Mouse (Mus musculus) heart, embryonic 15.5 days (tissue): Measurements from ENCODE around the gene Nucb1. TPM values are rescaled to one million over a fixed set of nuclear protein-coding genes. Genes with fewer than 3 reads are reported as not detected.
A peak's percentile ranks its signal among the peaks of the same experiment; 100 is the strongest.

Experiments used
- ATAC-seq: fragments of 200-750 bp; cut with Nextera tagmentation; replicated peaks from 2 replicates; pipeline ENCODE4 v1.8.0; 2017; ENCODE audit warnings: low read depth, moderate TSS enrichment; ENCODE audit not compliant: insufficient number of reproducible peaks, insufficient read depth, low FRiP score
- H3K27ac ChIP-seq: fragments of 300-500 bp; sonication (generic); 2 replicates; pipeline ENCODE4 v1.5.1; 2015; ENCODE audit warnings: mild to moderate bottlenecking, inconsistent platforms
- H3K27me3 ChIP-seq: fragments of 300-500 bp; sonication (generic); 2 replicates; pipeline ENCODE4 v1.6.1; 2015; ENCODE audit warnings: inconsistent platforms
- H3K36me3 ChIP-seq: fragments of 300-500 bp; sonication (generic); 2 replicates; pipeline ENCODE4 v1.6.1; 2015; ENCODE audit warnings: mild to moderate bottlenecking, inconsistent platforms
- H3K4me1 ChIP-seq: fragments of 300-500 bp; sonication (generic); replicated peaks from 2 replicates; pipeline ENCODE4 v1.6.1; 2015; ENCODE audit warnings: inconsistent platforms
- H3K4me2 ChIP-seq: fragments of 300-500 bp; sonication (generic); 2 replicates; pipeline ENCODE4 v1.6.1; 2015; ENCODE audit warnings: inconsistent platforms, mild to moderate bottlenecking, moderate library complexity
- H3K4me3 ChIP-seq: fragments of 300-500 bp; sonication (generic); 2 replicates; pipeline ENCODE4 v1.5.1; 2015; ENCODE audit warnings: mild to moderate bottlenecking, inconsistent platforms
- H3K9ac ChIP-seq: fragments of 300-500 bp; sonication (generic); 2 replicates; pipeline ENCODE4 v1.6.1; 2015; ENCODE audit warnings: mild to moderate bottlenecking, inconsistent platforms
- H3K9me3 ChIP-seq: fragments of 300-500 bp; sonication (generic); replicated peaks from 2 replicates; pipeline ENCODE4 v1.6.1; 2016; ENCODE audit warnings: inconsistent platforms
- WGBS: fragments of 180-500 bp; shearing (Covaris S2); methylation state at CpG from one replicate; pipeline ENCODE4 v1.1.7; 2015; ENCODE audit warnings: mixed read lengths; 5-methylcytosine and 5-hydroxymethylcytosine counted together
- polyA plus RNA-seq: library from polyadenylated mRNA; unstranded; fragments of >200 nt; fragmentation: Nextera tagmentation; extraction: Ambion mirVana; gene quantifications from 2 replicates; pipeline ENCODE4 v1.2.1, GENCODE M21; 2015

Gene Nucb1
- polyA plus RNA-seq, 1 experiment from 2014 or later: 144 TPM

- Histone ChIP-seq H3K27me3 (no peaks in the 10 kb centered on the region), H3K36me3 (peaks cover 9% of the 10 kb centered on the region; the same call in 1 of the 2 replicates), H3K4me3 (peak overlapping the region; percentile 79; the same call in 1 of the 2 replicates), H3K9ac (no peak overlapping the region), H3K4me2 (peak overlapping the region; percentile 85; the same call in 1 of the 2 replicates), H3K27ac (no peak overlapping the region), H3K9me3 (no peaks in the 10 kb centered on the region), H3K4me1 (peaks cover 19% of the 10 kb centered on the region)
- ATAC-seq: no peak
- 79% methylated on average over 6 of the region's 6 CpGs for WGBS
Measured at GRCm38 (mm10) chr7:45508561-45508960, 1.6 kb downstream of the Nucb1 start.

- no peak overlapping the region for H3K27ac ChIP-seq
- no peak overlapping the region for H3K9ac ChIP-seq
- no peak overlapping the region for H3K4me2 ChIP-seq
- H3K27me3 ChIP-seq: no peaks in the 10 kb centered on the region
- no peak for ATAC-seq
- H3K36me3 ChIP-seq: peaks cover 11% of the 10 kb centered on the region
- peaks cover 19% of the 10 kb centered on the region for H3K4me1 ChIP-seq
- WGBS: 79% methylated on average over 6 of the region's 6 CpGs
- H3K9me3 ChIP-seq: no peaks in the 10 kb centered on the region
- no peak overlapping the region for H3K4me3 ChIP-seq
Measured at GRCm38 (mm10) chr7:45507583-45507982, 2.6 kb downstream of the Nucb1 start.

DNA sequence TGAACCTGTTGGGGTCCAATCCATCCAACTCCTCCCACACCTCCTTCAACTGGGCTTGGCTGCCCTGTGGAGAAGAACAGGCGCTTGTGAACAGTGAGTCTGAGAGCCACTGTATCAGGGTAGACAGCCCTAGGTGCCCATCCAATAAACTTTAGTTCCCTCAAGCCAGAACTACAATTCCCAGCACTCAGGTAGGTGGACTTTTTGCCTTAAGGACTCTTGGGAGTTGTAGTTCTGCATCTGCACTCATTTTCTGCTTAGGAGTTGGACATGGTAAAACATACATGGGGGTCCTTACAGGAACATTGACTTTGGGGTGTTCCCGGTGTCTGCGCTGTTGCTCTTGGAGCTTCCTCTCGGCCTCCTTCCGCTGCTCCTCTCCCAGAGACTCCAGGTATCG, 11.8 kb downstream of the Nucb1 start:
- Histone ChIP-seq H3K27me3 (no peaks in the 10 kb centered on the region), H3K4me1 (no peaks in the 10 kb centered on the region), H3K9me3 (no peaks in the 10 kb centered on the region), H3K9ac (no peak overlapping the region), H3K36me3 (peaks cover 63% of the 10 kb centered on the region), H3K27ac (no peak overlapping the region), H3K4me3 (no peak overlapping the region), H3K4me2 (no peak overlapping the region)
- 95% methylated on average over 6 of the region's 6 CpGs for WGBS
- ATAC-seq: no peak

DNA sequence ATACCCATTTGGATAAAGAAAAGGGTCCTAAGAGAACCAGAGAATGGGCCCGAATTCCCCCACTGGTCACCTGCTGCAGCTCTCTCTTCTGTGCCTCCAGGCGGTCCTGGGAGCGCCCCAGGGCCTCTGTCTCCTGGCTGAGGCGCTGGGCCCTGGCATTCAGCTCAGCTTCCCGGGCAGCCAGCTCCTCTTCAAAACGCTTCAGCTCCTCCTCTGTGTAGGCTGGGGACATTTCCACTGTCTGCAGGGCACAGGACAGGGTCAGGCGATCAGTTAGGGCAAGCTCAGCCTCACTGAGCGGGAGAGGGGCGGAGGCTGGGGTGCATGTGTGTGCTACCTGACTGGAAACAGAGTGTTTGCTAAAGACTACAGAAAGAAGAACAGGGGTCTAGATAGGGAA, 15.7 kb downstream of the Nucb1 start:
- no peak for ATAC-seq
- Histone ChIP-seq H3K9me3 (no peaks in the 10 kb centered on the region), H3K4me3 (no peak overlapping the region), H3K27ac (no peak overlapping the region), H3K9ac (no peak overlapping the region), H3K36me3 (peaks cover 55% of the 10 kb centered on the region), H3K4me2 (no peak overlapping the region), H3K27me3 (no peaks in the 10 kb centered on the region), H3K4me1 (0 out of 2 replicates have a peak, but pooled peaks cover 4% of the 10 kb centered on the region)
- 88% methylated on average over 9 of the region's 9 CpGs for WGBS

- no peak overlapping the region for H3K4me3 ChIP-seq
- H3K9me3 ChIP-seq: no peaks in the 10 kb centered on the region
- H3K4me2 ChIP-seq: no peak overlapping the region
- no peak for ATAC-seq
- no peak overlapping the region for H3K9ac ChIP-seq
- WGBS: 83% methylated on average over 5 of the region's 5 CpGs
- peaks cover 14% of the 10 kb centered on the region for H3K4me1 ChIP-seq
- H3K27ac ChIP-seq: no peak overlapping the region
- H3K27me3 ChIP-seq: no peaks in the 10 kb centered on the region
- H3K36me3 ChIP-seq: peaks cover 42% of the 10 kb centered on the region
Measured at GRCm38 (mm10) chr7:45492951-45493350, 17.3 kb downstream of the Nucb1 start.

DNA sequence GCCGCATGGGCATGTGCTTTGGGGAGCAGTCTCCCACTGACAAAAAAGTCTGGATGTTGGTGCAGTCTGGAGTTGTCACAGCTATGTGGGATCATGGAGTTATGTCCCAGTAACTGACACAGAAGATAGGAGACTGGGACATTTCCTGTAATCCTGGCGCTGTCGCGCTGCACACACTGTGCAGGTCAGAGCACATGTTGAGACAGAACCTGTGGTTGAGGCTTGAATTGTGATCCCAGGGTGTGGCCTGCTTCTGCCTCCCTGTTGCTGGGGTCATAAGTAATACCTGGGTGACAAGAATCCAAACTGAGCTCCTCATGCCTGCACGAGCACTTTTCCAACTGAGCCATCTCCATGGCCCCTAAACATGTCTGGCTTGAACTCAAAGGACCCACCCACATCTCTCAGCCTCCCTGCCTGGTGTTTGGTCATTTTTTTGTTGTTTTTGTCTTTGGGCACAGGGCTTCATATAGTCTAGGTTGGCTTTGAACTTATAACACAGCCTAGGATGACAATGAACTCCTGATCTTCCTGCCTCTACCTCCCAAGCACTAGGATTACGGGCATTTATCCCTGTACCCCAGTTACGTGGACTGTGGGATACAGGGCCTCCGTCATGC, 17.9 kb downstream of the Nucb1 start:
- Histone ChIP-seq H3K27ac (no peak overlapping the region), H3K4me1 (peaks cover 14% of the 10 kb centered on the region), H3K36me3 (peaks cover 36% of the 10 kb centered on the region), H3K9ac (no peak overlapping the region), H3K4me2 (no peak overlapping the region), H3K4me3 (no peak overlapping the region), H3K9me3 (no peaks in the 10 kb centered on the region), H3K27me3 (no peaks in the 10 kb centered on the region)
- ATAC-seq: no peak
- 94% methylated on average over 8 of the region's 8 CpGs for WGBS

- Histone ChIP-seq H3K36me3 (peaks cover 30% of the 10 kb centered on the region), H3K9me3 (no peaks in the 10 kb centered on the region), H3K4me3 (no peak overlapping the region), H3K4me1 (peaks cover 14% of the 10 kb centered on the region), H3K27me3 (no peaks in the 10 kb centered on the region), H3K27ac (no peak overlapping the region), H3K9ac (no peak overlapping the region), H3K4me2 (peak overlapping the region; percentile 7; the same call in 1 of the 2 replicates)
- 26% methylated on average over 3 of the region's 3 CpGs for WGBS
- no peak for ATAC-seq
Measured at GRCm38 (mm10) chr7:45491264-45491663, 18.9 kb downstream of the Nucb1 start.

- H3K9ac ChIP-seq: no peak overlapping the region
- WGBS: 48% methylated on average over 9 of the region's 9 CpGs
- H3K27me3 ChIP-seq: no peaks in the 10 kb centered on the region
- H3K4me3 ChIP-seq: no peak overlapping the region
- H3K4me1 ChIP-seq: peaks cover 14% of the 10 kb centered on the region
- ATAC-seq: no peak
- H3K27ac ChIP-seq: no peak overlapping the region
- no peaks in the 10 kb centered on the region for H3K9me3 ChIP-seq
- peak overlapping the region; percentile 7; the same call in 1 of the 2 replicates for H3K4me2 ChIP-seq
- H3K36me3 ChIP-seq: peaks cover 30% of the 10 kb centered on the region
Measured at GRCm38 (mm10) chr7:45490822-45491221, 19.4 kb downstream of the Nucb1 start.

GRCm38 (mm10) chr7:45489578-45489977, 20.6 kb downstream of the Nucb1 start:
- ATAC-seq: no peak
- 62% methylated on average over 7 of the region's 7 CpGs for WGBS
- Histone ChIP-seq H3K27ac (no peak overlapping the region), H3K4me3 (no peak overlapping the region), H3K4me2 (no peak overlapping the region), H3K9ac (no peak overlapping the region), H3K4me1 (peaks cover 14% of the 10 kb centered on the region), H3K9me3 (no peaks in the 10 kb centered on the region), H3K27me3 (no peaks in the 10 kb centered on the region), H3K36me3 (peaks cover 17% of the 10 kb centered on the region; the same call in 1 of the 2 replicates)

DNA sequence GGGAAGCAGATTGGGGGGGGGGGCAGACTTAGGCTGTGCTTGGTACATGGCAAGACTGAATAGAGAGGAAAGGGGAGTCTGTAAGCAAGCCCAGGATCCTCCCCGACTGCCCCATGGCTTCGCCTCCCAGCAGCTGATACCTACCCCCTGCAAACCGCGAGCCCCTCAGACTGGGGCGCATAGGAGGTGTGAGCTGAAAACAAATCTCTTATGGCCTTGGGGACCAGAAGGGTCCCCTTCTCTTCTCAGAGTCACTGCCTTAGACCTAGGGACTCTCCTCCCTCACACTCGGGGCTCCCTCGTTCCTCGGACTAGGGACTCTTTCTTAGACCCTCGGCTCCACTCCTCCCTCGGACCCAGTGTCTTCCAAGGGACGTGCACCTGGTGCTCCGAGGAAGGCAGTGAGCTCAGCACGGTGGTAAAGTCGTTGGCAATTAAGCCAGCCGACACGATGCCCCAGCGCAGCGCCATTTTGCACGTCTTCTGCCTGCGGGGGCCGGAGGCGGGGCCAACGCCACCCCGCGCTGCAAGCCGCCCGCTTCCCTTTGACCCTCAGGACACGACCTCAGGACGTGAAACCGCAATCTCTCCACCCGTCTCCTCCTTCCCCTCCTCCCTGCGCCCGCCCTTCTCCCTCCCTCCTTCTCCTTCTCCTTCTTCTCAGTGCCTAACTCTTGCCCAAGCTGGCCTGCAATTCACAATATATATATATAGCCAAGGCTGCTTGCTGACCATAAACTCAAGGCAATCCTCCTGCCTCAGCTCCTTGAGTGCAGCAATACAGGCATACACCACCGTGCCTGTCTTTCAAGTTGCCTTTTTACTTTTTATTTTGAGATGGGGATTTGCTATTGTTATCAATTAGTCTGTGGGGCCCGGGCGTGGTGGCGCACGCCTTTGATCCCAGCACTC, 21.7 kb downstream of the Nucb1 start, which contains the start of gene Dhdh:
TSS of gene Dhdh (minus strand) at position 513 of the 912 bp plus-strand sequence.
- Histone ChIP-seq H3K4me2 (peak within 1 kb of the TSS; percentile 82), H3K4me1 (peaks cover 14% of the 10 kb centered on the region), H3K27ac (peak within 1 kb of the TSS; percentile 10), H3K9ac (peak within 1 kb of the TSS; percentile 52), H3K4me3 (peak within 1 kb of the TSS; percentile 57), H3K9me3 (no peaks in the 10 kb centered on the region), H3K36me3 (peaks cover 8% of the 10 kb centered on the region; the same call in 1 of the 2 replicates), H3K27me3 (no peaks in the 10 kb centered on the region)
- 10% methylated on average over 38 of the region's 38 CpGs for WGBS
- ATAC-seq: peak; percentile 67

GRCm38 (mm10) chr7:45487861-45488292, 22.3 kb downstream of the Nucb1 start:
- Histone ChIP-seq H3K4me3 (peak overlapping the region; percentile 57), H3K9ac (no peak overlapping the region), H3K36me3 (peaks cover under 1% of the 10 kb centered on the region; the same call in 1 of the 2 replicates), H3K4me2 (peak overlapping the region; percentile 82), H3K27me3 (no peaks in the 10 kb centered on the region), H3K4me1 (peaks cover 14% of the 10 kb centered on the region), H3K27ac (peak overlapping the region; percentile 9; the same call in 1 of the 2 replicates), H3K9me3 (no peaks in the 10 kb centered on the region)
- 44% methylated on average over 11 of the region's 11 CpGs for WGBS
- peak; percentile 22; the same call in 1 of the 2 replicates for ATAC-seq
